Mouse (Mus musculus): ENCODE data around the gene Exoc3l4. TPM values are rescaled to one million over a fixed set of nuclear protein-coding genes. Genes with fewer than 3 reads are reported as not detected.

Exoc3l4 gene
- total RNA-seq, 2 experiments from 2014 or later = 7.3 to 8.7 TPM

DNA sequence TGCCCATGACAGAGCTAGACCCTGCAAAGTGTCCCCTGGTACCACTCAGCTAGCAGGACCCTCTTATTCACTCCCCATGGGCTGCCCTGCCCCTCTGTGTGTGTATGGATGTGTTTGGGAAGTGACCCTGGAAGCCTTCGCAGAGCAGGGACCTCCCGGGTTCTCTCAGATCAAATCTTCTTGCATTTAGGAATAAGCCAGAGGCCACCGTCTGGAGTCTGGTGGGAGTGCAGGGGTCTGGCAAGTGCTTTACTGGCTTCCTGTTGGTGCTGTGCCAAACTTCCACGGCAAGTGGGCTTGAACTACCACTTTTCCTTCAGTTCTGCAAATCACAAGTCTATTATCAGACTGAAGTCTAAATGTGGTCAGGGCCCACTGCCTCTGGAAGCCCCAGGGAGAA is 37.2 kb downstream of the Exoc3l4 start:
- peak; percentile 61 for DNase-seq

DNA sequence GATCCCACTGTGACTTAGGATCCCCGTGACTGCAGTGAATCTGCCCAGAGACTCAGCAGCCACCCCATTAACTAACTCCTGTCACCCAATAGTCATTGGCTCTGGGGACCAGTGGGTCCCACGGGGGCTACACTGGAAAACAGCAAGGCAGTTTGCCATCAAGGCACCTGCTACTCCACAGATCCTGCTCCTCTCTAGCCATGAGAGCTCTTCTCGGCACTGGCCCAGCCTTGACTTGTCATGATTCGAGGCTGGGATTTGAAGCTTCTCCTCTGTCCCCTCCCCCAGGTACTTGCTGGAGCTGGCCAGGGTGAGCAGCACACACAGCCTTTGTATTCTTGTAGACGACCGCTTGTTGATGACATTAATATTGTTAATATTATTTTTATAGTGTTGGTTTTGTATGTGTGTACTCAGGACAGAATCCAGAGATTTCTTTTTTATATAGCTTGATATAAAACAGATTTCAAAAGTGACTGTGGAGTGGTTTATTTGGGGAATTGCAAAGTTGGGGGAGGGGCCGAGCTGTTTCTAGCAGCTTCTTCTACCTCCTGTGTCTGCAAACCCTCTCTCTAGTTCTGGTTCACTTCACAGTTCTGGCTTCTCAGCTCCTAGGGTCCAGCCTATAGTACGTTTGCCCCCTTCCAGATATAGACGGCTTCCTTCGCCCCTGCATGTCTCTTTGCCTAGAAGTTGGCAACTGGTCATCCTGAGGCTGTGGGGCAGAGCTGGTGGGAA is 37.9 kb downstream of the Exoc3l4 start:
- no peak for DNase-seq

- DNase-seq = no peak
These were observed 38.6 kb downstream of the Exoc3l4 start for GRCm38 (mm10) chr12:111455311-111455846.

DNA sequence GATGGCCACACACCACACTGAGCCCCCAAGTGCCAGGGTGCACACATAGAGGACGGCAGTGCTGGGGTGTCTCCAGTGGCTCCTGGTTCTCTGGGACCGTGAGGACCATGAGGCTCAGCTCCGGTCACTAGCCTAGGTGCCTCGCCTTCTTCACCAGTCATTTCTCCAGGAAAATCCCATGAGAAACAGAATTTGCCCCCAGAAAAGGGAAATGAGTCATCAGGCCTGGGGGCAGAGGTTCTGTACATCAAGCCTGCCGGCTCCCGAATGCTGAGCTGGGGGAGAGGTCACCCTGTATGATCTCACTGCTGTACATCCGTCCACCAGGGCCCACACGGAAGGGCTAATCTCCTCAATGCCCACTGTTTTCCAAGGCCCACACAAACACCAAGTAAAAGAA is 39.0 kb downstream of the Exoc3l4 start:
- no peak for DNase-seq

DNA sequence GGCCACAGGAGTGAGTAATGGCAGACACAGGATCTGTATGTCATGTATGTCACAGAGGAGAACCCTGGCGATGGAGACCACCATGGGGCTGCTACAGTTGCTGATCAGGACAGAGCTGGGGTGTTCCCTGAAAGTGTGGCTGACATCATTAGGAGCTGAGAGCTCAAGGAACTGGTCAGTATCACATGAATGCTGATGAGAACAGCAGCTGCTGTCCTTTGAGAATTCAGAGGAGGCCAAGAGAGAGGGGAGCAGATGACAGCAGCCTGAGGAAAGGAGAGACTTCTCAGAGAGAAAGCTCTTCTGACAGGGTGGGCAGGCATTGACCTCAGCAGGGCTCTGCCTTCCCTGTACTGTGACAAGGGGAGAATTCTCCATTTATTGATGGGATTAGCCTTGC is 40.9 kb downstream of the Exoc3l4 start:
- no peak for DNase-seq

DNA sequence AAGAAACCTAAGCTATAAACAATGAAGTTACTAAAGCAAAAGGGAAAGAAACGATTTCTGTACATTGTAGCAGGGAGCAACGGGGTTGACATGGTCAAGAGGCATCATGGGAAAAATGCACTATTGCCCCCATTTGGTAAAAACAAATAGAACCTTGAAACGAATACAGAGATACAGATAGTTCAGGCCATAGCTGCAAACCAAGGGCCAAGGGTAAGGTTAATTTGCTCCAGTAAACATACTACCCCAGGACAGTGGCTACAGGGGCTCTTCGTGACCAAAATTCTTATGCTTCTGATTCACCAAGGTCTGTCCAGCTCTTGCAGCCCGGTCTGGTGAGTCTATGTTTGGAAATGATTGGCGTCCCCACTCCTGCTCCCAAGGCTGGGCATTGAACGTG is 46.8 kb downstream of the Exoc3l4 start:
- no peak for DNase-seq

GRCm38 (mm10) chr12:111466369-111466768 is 49.6 kb downstream of the Exoc3l4 start:
- DNase-seq = no peak

- DNase-seq = no peak
These were observed 51.4 kb downstream of the Exoc3l4 start for GRCm38 (mm10) chr12:111468206-111468605.

DNA sequence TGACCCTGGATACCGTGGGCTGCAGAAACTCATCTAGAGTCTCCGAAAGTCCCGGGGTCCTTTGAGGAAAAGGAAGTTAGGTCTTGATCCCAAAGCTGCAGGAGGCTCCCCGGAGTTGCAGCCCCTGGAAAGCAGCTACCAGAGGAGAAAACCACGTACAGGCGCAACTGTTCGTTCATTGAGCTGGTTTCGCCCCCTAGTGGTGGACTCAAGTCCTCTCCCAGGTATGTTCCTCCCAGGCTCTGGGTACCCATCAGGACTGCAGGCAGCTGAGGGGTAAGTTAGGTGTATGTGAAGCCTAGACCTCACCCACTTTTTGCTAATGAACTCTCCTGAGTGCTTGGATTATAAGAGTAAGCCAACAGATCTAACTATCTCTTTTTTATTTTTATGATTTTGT is 52.7 kb downstream of the Exoc3l4 start:
- DNase-seq = peak; percentile 86

DNA sequence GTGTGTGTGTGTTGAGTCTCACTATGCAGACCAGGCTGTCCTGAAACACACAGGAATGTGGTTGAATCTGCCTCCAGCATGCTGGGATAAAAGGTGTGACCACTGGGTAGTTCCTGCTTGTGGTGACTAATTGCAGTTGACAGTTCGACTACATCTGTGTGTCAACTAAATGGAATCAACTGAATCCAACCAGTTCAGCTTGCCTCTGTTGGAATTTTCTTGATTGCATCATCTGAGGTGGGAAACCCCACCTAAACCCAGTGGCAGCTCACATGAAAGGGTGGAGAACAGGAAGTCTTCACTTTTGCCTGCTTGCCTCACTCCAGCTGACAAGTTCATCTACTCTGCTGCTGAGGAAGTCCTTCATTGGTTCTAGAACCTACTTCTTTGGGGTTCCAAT is 54.3 kb downstream of the Exoc3l4 start:
- DNase-seq = no peak

GRCm38 (mm10) chr12:111471721-111472120 is 54.9 kb downstream of the Exoc3l4 start:
- DNase-seq = no peak

DNA sequence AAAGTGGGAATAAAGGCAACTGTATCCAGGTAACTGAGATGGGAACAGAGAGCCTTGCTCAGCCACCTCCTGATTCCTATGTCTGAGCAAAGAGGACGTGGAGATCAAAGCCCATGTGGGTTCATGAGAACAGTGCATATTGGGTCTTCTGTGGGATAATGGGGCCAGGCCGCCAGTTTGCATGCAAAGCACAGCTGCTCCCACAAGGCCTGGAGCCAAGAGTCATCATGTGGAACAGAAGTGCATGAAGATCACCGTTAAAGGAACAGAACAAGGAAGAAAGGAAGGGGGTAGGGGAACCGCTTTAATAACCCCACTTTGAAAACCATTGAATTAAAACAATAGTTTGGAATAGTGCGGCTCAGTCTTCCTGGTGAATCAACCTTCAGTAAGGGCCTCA is 56.1 kb downstream of the Exoc3l4 start:
- no peak for DNase-seq

DNA sequence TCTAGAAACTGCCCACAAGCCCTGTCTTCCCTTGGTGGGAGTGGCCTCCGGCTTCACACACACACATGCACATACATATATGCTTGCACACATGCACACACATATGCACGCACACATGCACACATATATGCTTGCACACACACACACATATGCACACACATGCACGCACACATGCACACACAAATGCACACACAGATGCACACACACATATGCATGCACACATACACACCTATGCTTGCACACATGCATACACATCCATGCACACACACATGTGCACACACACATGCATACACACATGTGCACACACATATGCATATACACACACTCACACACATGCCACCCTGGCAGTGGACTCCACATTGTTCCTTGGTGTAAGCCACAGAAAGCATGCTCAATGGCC is 57.6 kb downstream of the Exoc3l4 start:
- no peak for DNase-seq

DNA sequence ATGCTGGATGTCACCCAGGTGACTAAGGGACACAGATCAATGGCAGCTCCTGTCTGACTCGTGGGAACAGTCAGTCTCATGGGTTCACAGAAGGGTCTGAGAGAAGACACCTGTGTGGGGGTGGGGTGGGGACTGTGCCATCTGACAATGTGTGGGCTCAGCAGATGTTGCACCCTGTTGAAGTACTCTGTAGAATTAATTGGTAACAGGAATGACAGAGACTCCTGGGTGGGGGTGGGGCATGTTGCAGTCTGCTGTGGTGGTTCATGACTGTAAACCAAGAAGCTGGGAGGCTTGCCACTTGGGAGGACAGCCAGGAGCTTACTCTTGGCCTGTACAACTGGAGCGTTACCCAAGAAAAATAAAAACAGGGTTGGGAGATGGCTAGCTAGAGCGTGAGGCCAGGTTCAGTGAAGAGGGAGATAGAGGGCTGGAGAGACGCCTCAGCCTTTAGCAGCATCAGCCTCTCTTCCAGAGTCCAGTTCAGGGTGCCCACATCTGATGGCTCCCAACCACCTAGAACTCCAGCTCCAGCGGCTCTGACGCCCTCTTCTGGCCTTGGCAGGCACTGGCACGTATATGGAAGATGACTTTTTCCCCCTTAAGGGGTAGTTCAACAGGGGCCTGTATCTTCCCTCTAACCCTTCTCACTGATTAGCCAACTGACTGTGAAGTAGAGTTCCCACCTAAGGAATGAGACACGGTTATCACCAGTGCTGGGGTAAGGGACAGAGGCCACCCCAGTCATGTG is 58.3 kb downstream of the Exoc3l4 start:
- peak; percentile 84 for DNase-seq

GRCm38 (mm10) chr12:111478924-111479323 is 62.1 kb downstream of the Exoc3l4 start:
- no peak for DNase-seq

DNA sequence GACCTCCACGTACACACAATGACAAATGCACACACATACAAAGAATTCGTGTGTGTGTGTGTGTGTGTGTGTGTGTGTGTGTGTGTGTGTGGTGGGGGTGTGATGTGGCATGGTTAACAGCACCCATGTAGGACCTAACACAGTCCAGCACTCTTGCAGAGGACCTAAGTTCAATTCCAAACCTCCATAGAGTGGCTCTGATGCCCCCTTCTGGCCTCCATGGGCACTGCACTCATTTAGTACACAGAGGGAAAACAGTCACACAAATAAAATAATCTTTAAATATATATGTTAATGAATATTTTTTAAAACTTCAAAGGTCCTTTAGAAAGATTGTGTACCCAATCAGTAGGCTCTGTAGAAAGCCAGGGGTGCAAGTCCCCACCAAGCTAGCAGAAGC is 63.1 kb downstream of the Exoc3l4 start:
- peak; percentile 58 for DNase-seq

Other genes starting within 250 kb of the Exoc3l4 start
- gene 4930595D18Rik, start 232.5 kb upstream of the Exoc3l4 start, total RNA-seq (2021) = not detected
- under 1 TPM in 1 of 2 experiments, not detected in 1; 0.43 TPM for gene Amn, start 145.9 kb upstream of the Exoc3l4 start, total RNA-seq (2021)
- 100 to 1,000 TPM; 112 to 116 TPM for gene Cdc42bpb, start 39.3 kb upstream of the Exoc3l4 start, total RNA-seq (2021)
- not detected for gene Lbhd2, start 10.2 kb upstream of the Exoc3l4 start, total RNA-seq (2021)
- 10 to 100 TPM; 19.1 to 23.3 TPM for gene Tnfaip2, start 25.5 kb downstream of the Exoc3l4 start, total RNA-seq (2021)
- gene Gm266, start 68.8 kb downstream of the Exoc3l4 start, total RNA-seq (2021) = 1 to 10 TPM in 1 of 2 experiments, under 1 TPM in 1; 0.88 to 1.6 TPM
- 100 to 1,000 TPM; 240 to 258 TPM for gene Eif5, start 121.0 kb downstream of the Exoc3l4 start, total RNA-seq (2021)
- 10 to 100 TPM; 77.5 to 79.9 TPM for gene Mark3, start 157.5 kb downstream of the Exoc3l4 start, total RNA-seq (2021)